Mouse (Mus musculus) right cerebral cortex, postnatal 14 days (tissue): ENCODE results near the gene Pex5.
A peak's percentile ranks its signal among the peaks of the same experiment; 100 is the strongest.
"Not testable (repeated sequence)": the region's sequence is repeated elsewhere in the genome, so short reads cannot be mapped to it uniquely, and the experiment has no call there.

Source experiments
- DNase-seq: peaks from one replicate; pipeline ENCODE4 v3.0.0; 2022

Pex5 gene

GRCm38 (mm10) chr6:124426604-124427003 lies 11.7 kb upstream of the Pex5 start:
- no peak for DNase-seq

GRCm38 (mm10) chr6:124425523-124425922 lies 10.7 kb upstream of the Pex5 start:
- DNase-seq, result no peak

GRCm38 (mm10) chr6:124425042-124425441 lies 10.2 kb upstream of the Pex5 start:
- DNase-seq, result not testable (repeated sequence)

- no peak for DNase-seq
Measured at GRCm38 (mm10) chr6:124424068-124424498, 9.2 kb upstream of the Pex5 start.

DNA sequence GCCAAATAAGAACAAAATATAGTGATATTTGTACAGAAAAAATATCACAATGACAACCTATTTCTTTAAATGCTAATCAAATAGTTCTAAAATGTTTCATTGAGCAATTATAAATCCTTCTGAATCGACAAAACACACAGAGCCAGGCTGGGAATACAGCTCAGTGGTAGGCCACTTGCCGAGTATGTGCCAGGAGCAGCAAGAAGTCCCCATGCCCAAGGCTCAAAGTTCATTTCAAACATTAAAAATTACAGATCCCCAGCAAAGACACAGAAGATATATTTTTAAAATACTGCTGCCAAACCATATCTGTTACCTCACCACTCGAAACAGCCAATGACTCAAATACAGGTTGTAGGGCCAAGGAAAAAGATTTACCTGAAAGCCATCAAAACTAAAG lies 3.8 kb upstream of the Pex5 start:
- DNase-seq, result no peak

DNA sequence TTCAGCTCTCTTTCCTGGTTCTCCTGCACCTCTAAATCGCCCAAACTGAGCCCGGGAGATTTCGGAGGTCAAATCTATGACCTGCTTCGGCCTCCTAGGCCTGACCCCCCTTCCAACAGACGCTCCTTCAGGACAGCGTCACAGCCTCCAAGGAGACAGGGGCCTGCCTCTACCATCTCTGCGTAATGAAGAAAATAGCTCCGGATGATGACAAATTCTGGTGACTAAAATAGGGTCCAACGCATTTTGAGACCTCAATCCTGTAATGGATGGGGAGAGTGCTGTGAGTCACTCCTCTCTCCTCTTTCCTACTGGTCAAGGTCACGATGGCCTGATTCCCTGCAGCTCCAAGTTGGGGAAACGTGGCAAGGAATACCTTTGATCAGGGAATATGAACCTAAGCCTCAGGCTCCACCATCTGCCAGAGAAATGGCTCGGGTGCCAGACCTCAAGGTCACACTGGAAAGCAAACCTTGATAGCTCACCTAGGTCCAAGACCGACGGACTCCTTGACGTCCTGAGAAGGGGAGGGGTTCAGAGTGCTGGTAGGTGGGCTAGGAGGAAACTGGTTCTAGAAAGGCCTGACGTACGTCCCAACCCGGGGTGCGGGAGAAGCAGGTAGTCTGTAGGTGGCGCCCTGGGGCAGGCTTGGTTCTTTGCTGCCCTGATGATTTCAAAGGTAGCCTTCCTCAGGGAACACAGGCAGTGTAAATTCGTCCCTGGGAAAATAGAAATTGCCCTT lies 651 bp upstream of the Pex5 start:
- DNase-seq, result peak; percentile 85

DNA sequence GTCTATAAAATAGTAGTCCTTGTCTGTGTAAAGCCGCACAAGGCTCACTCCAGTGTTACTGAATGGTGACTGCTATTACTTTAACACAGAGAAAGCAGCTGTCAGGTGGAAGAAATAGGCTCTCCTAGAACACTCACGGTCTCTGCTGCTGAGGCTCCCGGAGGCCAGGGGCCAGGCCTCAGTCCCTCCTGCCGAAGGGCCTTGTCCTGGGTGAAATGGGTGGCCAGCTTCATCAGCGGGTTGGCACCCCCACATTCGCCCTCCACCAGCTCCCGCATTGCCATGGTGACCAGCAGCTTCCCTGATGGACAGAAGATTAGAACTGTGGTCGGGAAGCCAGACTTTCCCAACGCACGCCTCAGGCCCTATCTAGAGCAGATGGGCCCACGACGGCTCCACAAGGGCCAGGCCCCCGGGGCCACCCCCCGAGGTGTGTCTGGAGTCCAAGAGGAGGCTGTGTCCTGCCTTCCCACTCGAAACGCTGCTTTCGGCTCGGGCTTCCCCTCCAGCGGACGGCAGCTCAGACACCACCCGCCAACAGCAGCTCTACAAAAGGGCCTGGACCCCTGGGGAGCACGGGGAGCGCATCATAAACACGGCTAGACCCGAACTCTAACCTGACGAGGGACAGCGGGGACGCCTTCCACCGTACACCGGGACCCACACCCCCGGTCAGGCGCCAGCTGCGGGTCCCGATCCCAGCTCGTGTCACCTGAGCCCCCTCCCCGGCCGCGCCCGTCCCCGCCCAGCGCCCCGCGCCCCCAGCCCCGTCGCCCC lies 529 bp downstream of the Pex5 start:
- peak; percentile 40 for DNase-seq

DNA sequence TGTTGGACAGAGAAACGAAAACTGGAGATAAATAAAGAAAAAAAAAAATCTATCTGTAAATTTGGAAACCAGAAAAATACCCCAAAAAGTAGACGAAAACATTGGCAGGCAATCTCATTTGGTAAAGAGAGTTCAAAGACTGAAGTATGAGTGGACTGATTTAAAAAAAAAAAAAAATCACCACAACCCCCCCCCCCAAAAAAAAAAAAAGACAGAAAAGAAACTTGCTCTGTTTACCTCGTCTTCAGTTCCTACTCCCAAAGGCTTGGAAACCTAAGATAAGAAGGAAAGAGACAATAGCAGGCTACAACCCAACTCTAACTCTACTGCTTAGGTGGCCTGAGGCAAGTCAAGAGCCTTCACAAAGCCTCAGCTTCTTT lies 1.1 kb downstream of the Pex5 start:
- DNase-seq, result no peak

- DNase-seq, result no peak
Measured at GRCm38 (mm10) chr6:124408355-124408754, 6.5 kb downstream of the Pex5 start.

- no peak for DNase-seq
Measured at GRCm38 (mm10) chr6:124407180-124407579, 7.7 kb downstream of the Pex5 start.

- no peak for DNase-seq
Measured at GRCm38 (mm10) chr6:124406326-124406725, 8.5 kb downstream of the Pex5 start.

- DNase-seq, result no peak
Measured at GRCm38 (mm10) chr6:124399738-124400137, 15.1 kb downstream of the Pex5 start.

GRCm38 (mm10) chr6:124394991-124395390 lies 19.9 kb downstream of the Pex5 start:
- not testable (repeated sequence) for DNase-seq

DNA sequence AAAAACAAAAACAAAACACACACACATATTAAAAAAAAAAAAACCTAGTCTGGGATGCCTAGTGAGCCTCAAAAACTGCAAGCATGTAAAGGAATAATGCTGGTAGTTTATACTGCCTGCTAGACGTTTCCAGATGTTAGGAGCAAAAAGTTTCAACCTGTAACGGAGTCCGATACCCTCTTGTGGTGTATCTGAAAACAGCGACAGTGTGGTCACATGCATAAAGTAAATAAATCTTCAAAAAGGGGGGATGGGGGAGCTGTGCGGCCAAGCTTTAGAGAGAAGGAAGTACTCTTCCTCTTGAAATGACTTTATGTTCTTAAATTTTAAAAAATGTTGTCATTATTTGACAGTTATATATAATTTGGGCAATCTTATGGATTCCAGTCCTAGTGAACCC lies 34.7 kb downstream of the Pex5 start:
- DNase-seq, result no peak

DNA sequence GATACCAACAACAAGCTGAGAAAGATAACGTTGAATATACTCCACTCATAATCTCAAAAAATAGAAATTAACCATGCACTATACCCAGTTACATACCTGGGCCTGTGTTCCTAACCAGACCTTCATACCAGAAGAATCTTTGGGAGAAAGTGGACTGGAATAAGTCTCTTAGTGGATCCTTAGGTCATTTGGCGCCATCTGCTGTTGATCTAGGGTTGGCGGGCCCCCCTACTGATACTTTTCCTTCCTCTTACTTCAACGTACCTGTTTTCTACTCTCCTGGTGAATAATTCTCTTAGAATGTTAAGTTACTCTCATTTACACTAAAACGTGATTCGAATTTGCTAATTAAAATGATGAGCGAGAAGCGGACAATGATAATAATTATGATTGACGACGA lies 35.5 kb downstream of the Pex5 start:
- DNase-seq, result peak; percentile 74

DNA sequence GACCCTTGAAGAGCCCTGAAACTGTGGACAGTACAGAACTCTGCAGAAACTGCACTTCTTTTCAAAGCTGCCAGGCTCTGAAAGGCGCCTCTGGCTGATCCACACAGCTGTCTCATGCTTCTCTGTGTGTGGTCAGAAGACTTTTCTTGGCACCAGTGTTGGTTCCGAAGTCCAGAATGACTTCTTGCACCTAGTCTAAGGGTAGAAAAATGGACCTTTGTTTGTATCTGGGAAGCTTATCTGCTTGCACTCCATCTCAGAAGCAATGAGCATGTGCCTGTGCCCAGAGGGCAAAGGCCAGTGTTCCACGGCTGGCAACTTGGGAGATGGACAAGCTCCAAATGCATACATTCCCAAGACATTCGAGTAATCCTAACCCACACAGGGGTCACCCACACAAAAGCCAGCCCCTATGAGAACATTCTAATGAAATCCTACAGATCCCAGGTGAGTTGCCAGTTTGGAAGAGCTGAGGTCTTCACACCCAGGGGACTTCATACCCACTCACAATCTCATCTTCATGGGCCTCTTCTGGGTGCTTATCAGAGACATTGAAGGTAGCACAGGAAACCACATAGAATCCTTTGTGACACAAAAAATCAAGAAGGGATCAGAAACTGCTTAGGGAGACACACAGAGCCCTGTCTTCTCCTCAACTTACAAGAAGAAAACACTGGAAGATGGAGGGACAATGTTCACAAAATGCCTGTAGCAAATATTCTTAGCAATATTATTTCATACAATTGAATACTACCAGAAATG lies 37.2 kb downstream of the Pex5 start:
- no peak for DNase-seq

DNA sequence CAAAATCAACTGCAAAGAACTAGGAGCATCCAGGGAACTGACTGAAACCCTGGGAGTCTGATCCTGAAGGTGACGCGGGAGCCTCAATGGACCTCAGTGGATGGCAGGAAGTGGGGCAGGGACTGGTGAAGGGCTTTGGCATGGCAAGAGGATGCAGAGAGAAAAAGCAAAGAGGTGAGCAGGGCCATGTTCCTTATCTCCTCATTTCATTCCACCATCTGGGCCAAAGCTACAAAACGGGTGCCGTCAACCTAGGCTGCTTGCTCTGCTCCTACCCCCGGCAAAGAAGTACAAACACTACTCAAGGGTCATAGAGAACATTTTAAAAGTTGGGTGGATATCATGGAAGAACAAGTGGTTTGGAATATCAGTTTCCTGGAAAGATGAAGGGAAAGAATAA lies 38.6 kb downstream of the Pex5 start:
- no peak for DNase-seq

DNA sequence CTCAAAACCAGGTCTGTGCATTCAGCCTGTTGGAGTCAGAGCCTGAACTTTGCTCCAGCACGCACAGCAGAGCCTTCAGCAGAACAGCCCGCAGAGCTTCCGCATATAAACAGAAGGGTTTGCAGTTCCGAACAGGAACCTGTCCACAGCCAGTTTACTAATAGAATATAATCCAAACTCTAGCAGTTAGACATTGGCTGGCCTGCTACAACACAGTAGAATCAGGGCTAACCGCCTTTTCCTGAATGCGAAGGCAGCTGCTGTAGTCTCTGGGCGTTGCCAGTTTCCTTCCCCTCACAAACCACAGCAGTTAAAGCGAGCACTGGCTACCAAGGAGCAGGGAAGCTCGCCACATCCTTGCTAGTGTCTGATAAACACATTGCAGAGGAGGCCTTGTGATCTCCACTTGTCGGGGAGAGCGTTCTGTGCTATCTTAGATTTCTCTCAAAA lies 39.4 kb downstream of the Pex5 start:
- no peak for DNase-seq

DNA sequence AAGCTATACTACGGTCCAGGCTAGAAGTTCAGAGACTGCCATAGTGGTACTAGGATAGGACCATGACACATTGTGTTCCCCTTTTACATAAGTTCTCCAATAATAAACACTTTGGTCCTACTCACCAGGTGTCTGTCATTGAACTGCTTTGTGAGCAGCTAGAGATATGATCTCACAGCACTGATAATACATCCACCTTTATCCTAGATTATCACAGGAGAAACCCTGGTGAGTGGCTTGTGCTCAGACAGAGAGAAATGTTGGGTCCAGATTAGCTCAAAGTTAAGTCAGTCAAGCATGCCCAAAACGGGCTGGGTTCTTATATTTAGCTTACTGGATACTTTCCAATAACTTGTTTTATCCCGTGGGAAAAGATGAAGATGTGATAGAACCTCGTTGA lies 40.2 kb downstream of the Pex5 start:
- DNase-seq, result no peak

DNA sequence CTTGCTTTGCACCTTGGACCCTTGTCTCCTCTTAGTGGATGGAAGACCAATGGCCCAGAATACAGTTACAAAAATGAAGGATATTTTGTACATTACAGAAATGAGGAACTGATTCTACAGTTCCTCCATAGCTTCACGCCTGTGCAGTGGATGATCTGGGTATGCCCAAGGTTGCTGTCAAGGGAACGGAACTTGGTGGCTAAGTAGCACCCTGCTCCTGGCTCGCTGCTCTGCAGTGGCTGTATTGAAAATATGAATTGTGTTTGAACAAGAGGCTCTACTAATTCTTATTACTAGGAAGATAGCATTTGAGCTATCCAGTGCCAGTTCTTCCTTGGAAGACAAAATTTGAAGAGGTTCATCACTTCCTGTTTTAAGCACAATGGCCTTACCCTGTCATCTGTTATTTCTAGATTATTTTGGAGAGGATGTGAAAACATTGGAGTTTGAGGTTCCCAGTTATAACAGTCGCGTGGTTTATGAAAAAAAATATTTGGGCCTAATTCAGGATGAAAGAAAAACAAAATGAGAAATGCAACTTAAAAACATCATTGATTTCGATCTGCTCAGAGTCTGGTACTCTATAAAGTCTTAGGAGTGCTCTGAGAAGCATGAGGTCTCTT lies 41.2 kb downstream of the Pex5 start:
- no peak for DNase-seq

DNA sequence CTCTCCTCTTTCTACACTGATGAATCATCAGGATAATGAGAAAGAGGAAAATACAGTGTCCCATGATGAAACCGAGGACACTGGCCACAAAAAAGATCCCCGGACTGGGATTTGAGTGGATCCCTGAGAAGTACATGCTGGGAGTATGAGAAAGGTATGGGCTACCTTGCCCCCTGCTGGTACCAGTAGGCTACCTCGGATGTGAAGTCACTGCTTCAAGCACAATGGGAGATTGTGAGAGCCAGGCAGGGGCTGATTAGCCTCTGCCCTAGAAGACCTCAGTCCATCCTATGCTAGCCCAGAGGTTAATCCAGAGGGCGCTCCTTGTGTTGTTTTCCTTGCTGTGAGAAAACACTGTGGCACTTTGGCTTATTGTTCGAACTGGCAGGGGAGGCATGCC lies 50.5 kb downstream of the Pex5 start:
- DNase-seq, result no peak

DNA sequence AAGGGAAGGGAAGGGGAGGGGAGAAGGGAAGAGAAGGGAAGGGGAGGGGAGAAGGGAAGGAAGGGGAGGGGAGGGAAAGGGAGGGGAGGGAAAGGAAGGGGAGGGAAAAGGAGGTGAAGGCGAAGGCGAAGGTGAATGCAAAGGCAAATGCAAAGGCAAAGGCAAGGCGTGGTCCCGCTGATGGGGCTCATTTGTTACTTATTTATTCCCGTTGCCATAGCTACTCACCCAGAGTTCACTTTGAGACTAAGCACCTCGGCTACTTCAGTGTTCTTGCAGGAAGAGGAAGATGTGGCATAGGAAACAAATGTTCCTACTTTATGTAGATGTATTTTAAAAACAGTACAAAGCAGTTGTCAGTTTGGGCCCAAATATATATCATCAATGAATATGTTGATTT lies 54.3 kb downstream of the Pex5 start:
- DNase-seq, result no peak

DNA sequence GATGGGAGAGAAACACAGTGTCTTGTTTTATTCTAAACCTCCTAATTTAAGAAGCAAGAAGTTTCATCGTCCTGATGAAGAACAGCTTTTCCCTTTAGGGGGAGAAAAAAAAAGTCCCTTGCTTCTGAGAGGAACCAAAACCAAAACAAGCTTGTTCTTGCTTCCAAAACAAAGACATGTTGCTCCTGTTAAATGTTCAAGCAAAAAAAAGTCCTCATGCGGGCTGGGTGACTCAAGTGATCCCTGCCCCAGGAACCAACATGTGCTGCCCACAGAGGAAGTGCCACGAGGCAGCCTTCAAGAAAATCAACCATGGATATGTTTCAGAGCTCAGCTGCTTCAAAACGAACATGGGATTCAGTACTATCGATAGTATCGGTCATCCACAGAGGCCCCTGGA lies 55.9 kb downstream of the Pex5 start:
- DNase-seq, result no peak
